Mouse (Mus musculus) monocyte, adult 5-6 weeks (primary cell): ENCODE results near the gene Vmn2r70. TPM values are rescaled to one million over a fixed set of nuclear protein-coding genes. Genes with fewer than 3 reads are reported as not detected.

Experiments
- ATAC-seq: fragments of 153-309, 156-312 bp; replicated peaks from 2 replicates; pipeline ENCODE4 v1.8.0; 2017; ENCODE audit warnings: mild to moderate bottlenecking; ENCODE audit not compliant: low TSS enrichment, insufficient number of reproducible peaks, severe bottlenecking, poor library complexity, low FRiP score
- total RNA-seq: library from RNA; stranded (forward); fragments of 200-1000, 200-491, 200-594 nt; gene quantifications from 3 replicates; pipeline ENCODE4 v1.2.3, GENCODE M21; 2017

Gene Vmn2r70
- not detected in 3 replicates for total RNA-seq

GRCm38 (mm10) chr7:85569092-85569491, at the start of gene Vmn2r70:
Gene Vmn2r70, minus strand, starts transcription at chr7:85569192.
- no peak for ATAC-seq

- ATAC-seq, result no peak
Measured at GRCm38 (mm10) chr7:85562787-85563186, 6.2 kb downstream of the Vmn2r70 start, which contains the start of gene Vmn2r71. Gene Vmn2r71, plus strand, starts transcription at chr7:85563087.

DNA sequence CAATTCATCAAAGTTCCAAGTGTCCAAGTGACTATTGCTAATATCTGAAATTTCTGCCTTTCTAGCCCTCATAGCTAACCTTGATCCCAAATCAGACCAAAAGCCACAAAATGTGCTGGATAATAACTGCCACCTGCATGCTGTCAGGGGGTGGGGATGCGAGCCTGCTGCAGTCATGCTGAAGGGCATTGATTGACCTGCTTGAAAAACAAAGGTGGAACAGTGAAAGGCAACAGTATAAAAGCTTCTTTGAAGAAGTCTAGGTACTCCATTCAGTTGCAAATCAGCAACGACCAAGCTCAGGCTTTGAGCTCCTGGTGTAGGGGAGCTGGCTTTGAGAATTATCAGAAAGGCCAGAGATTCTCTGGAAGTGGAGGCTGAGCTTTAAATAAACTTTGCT, 25.9 kb downstream of the Vmn2r70 start:
- no peak for ATAC-seq

GRCm38 (mm10) chr7:85542108-85542507, 26.9 kb downstream of the Vmn2r70 start:
- ATAC-seq, result no peak

Other genes with a start within 250 kb of the Vmn2r70 start
- gene Vmn2r69, start 153.3 kb downstream of the Vmn2r70 start, total RNA-seq, result not detected in 3 replicates
- gene Vmn2r71, start 6.1 kb downstream of the Vmn2r70 start, total RNA-seq, result not detected in 3 replicates
- gene Vmn2r72, start 185.9 kb upstream of the Vmn2r70 start, total RNA-seq, result not detected in 3 replicates